Mouse (Mus musculus): Measurements from ENCODE around the gene Tob2.

DNA sequence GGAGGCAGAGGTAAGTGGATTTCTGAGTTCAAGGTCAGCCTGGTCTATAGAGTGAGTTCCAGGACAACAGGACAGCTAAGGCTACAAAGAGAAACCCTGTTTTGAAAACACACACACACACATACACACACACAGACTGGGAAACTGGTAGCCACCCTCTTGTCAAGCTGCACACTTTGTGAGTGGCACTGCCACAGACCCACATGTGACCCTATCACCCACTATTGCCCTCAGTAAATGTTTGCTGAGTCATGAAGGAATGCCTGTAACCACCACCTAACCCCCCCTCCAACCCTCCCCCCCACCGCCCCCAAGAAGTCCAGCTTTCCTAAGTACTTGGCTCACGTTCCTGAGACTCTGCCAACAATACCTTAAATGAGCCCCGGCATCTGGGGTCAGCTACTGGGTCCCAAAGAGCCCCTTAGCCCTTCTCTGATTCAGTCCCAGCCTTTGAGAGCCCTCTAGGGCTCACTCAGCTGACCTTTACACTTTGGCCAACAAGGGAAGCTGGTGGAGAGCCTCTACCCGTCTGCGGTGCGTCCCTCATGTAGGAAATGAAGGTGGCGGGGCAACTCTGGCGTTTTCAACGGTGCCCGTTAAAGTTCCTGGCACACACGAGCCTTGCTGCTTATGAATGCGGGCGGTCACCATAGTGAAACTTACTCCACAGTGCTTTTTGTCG lies 19.9 kb downstream of the Tob2 start:
- TF ChIP-seq POLR2A (IDR thresholded peaks at IDR 0.05; ENCODE audit: insufficient read depth, low read depth, low read length) (no peak), CTCF (IDR thresholded peaks at IDR 0.05; ENCODE audit: insufficient read depth, low read depth, low read length) (no peak)
